Mouse (Mus musculus): ENCODE measurements around the gene Ttll1. TPM values are rescaled to one million over a fixed set of nuclear protein-coding genes. Genes with fewer than 3 reads are reported as not detected.

The Ttll1 gene
- total and polyA plus RNA-seq, 3 experiments, result 2.3 to 12.3 (median 6.5) TPM

GRCm38 (mm10) chr15:83473251-83473650 lies 37.4 kb downstream of the Ttll1 start:
- Histone ChIP-seq H3K9me3 (replicated peaks) (no peaks in the 10 kb centered on the region), H3K36me3 (replicated peaks) (no peaks in the 10 kb centered on the region), H3K4me3 (ENCODE audit: low read depth, low read length) (no peak overlapping the region), H3K27me3 (ENCODE audit: insufficient read depth, low read length) (peaks cover 35% of the 10 kb centered on the region), H3K4me1 (ENCODE audit: insufficient read depth, low read depth, low read length) (peaks cover 37% of the 10 kb centered on the region)
- DNase-seq (ENCODE audit: low spot score) (no peak), ATAC-seq (ENCODE audit: extremely low read depth, insufficient number of reproducible peaks, low FRiP score, poor library complexity, severe bottlenecking) (no peak)
- TF ChIP-seq POLR2AphosphoS5 (IDR thresholded peaks at IDR 0.05; ENCODE audit: insufficient replicate concordance, low read depth, low read length) (no peak), CTCF (IDR thresholded peaks at IDR 0.05; ENCODE audit: low read depth, low read length) (no peak), TAL1 (conservative IDR thresholded peaks at IDR 0.05; ENCODE audit: low read depth, low read length) (no peak), GATA2 (IDR thresholded peaks at IDR 0.05; ENCODE audit: borderline replicate concordance, low read depth, low read length) (no peak), GATA1 (IDR thresholded peaks at IDR 0.05; ENCODE audit: borderline replicate concordance, low read length) (no peak)

GRCm38 (mm10) chr15:83471476-83471875 lies 39.2 kb downstream of the Ttll1 start:
- TF ChIP-seq GATA1 (IDR thresholded peaks at IDR 0.05; ENCODE audit: borderline replicate concordance, low read length) (no peak), GATA2 (IDR thresholded peaks at IDR 0.05; ENCODE audit: borderline replicate concordance, low read depth, low read length) (no peak), CTCF (IDR thresholded peaks at IDR 0.05; ENCODE audit: low read depth, low read length) (no peak), POLR2AphosphoS5 (IDR thresholded peaks at IDR 0.05; ENCODE audit: insufficient replicate concordance, low read depth, low read length) (no peak), TAL1 (conservative IDR thresholded peaks at IDR 0.05; ENCODE audit: low read depth, low read length) (no peak)
- H3K27me3 ChIP-seq (ENCODE audit: insufficient read depth, low read length), result peaks cover 23% of the 10 kb centered on the region
- ATAC-seq (ENCODE audit: extremely low read depth, insufficient number of reproducible peaks, low FRiP score, poor library complexity, severe bottlenecking) (no peak), DNase-seq (ENCODE audit: low spot score) (no peak)
- H3K9me3 ChIP-seq (replicated peaks), result no peaks in the 10 kb centered on the region
- H3K4me1 ChIP-seq (ENCODE audit: insufficient read depth, low read depth, low read length), result peaks cover 37% of the 10 kb centered on the region
- H3K36me3 ChIP-seq (replicated peaks), result no peaks in the 10 kb centered on the region
- H3K4me3 ChIP-seq (ENCODE audit: low read depth, low read length), result no peak overlapping the region

- H3K9me3 ChIP-seq (replicated peaks), result no peaks in the 10 kb centered on the region
- H3K36me3 ChIP-seq (replicated peaks), result no peaks in the 10 kb centered on the region
- peaks cover 22% of the 10 kb centered on the region for H3K27me3 ChIP-seq (ENCODE audit: insufficient read depth, low read length)
- no peak overlapping the region for H3K4me3 ChIP-seq (ENCODE audit: low read depth, low read length)
- ATAC-seq (ENCODE audit: extremely low read depth, insufficient number of reproducible peaks, low FRiP score, poor library complexity, severe bottlenecking) (no peak), DNase-seq (ENCODE audit: low spot score) (no peak)
- H3K4me1 ChIP-seq (ENCODE audit: insufficient read depth, low read depth, low read length), result peaks cover 44% of the 10 kb centered on the region
- TF ChIP-seq TAL1 (conservative IDR thresholded peaks at IDR 0.05; ENCODE audit: low read depth, low read length) (no peak), GATA1 (IDR thresholded peaks at IDR 0.05; ENCODE audit: borderline replicate concordance, low read length) (no peak), POLR2AphosphoS5 (IDR thresholded peaks at IDR 0.05; ENCODE audit: insufficient replicate concordance, low read depth, low read length) (no peak), GATA2 (IDR thresholded peaks at IDR 0.05; ENCODE audit: borderline replicate concordance, low read depth, low read length) (no peak), CTCF (IDR thresholded peaks at IDR 0.05; ENCODE audit: low read depth, low read length) (no peak)
Measured at GRCm38 (mm10) chr15:83470443-83470842, 40.2 kb downstream of the Ttll1 start.

- Histone ChIP-seq H3K4me1 (ENCODE audit: insufficient read depth, low read depth, low read length) (peaks cover 45% of the 10 kb centered on the region), H3K27me3 (ENCODE audit: insufficient read depth, low read length) (peaks cover 22% of the 10 kb centered on the region), H3K4me3 (ENCODE audit: low read depth, low read length) (no peak overlapping the region; the same call in 1 of the 2 replicates), H3K36me3 (replicated peaks) (no peaks in the 10 kb centered on the region), H3K9me3 (replicated peaks) (no peaks in the 10 kb centered on the region)
- ATAC-seq (ENCODE audit: extremely low read depth, insufficient number of reproducible peaks, low FRiP score, poor library complexity, severe bottlenecking) (no peak), DNase-seq (ENCODE audit: low spot score) (no peak)
- TF ChIP-seq POLR2AphosphoS5 (IDR thresholded peaks at IDR 0.05; ENCODE audit: insufficient replicate concordance, low read depth, low read length), result no peak
- no peak for TF ChIP-seq TAL1 (conservative IDR thresholded peaks at IDR 0.05; ENCODE audit: low read depth, low read length)
- no peak for TF ChIP-seq GATA1 (IDR thresholded peaks at IDR 0.05; ENCODE audit: borderline replicate concordance, low read length)
- no peak for TF ChIP-seq CTCF (IDR thresholded peaks at IDR 0.05; ENCODE audit: low read depth, low read length)
Measured at GRCm38 (mm10) chr15:83469279-83469821, 41.3 kb downstream of the Ttll1 start.

- no peak for DNase-seq (ENCODE audit: low spot score)
- TF ChIP-seq CTCF (IDR thresholded peaks at IDR 0.05; ENCODE audit: low read depth, low read length) (no peak), GATA1 (IDR thresholded peaks at IDR 0.05; ENCODE audit: borderline replicate concordance, low read length) (no peak), POLR2AphosphoS5 (IDR thresholded peaks at IDR 0.05; ENCODE audit: insufficient replicate concordance, low read depth, low read length) (no peak), TAL1 (conservative IDR thresholded peaks at IDR 0.05; ENCODE audit: low read depth, low read length) (no peak), GATA2 (IDR thresholded peaks at IDR 0.05; ENCODE audit: borderline replicate concordance, low read depth, low read length) (no peak)
- H3K36me3 ChIP-seq (replicated peaks), result peaks cover 5% of the 10 kb centered on the region
- H3K9me3 ChIP-seq (replicated peaks), result no peaks in the 10 kb centered on the region
- ATAC-seq (ENCODE audit: extremely low read depth, insufficient number of reproducible peaks, low FRiP score, poor library complexity, severe bottlenecking), result no peak
- H3K4me3 ChIP-seq (ENCODE audit: low read depth, low read length), result no peak overlapping the region
- H3K4me1 ChIP-seq (ENCODE audit: insufficient read depth, low read depth, low read length), result peaks cover 49% of the 10 kb centered on the region
- peaks cover 22% of the 10 kb centered on the region for H3K27me3 ChIP-seq (ENCODE audit: insufficient read depth, low read length)
Measured at GRCm38 (mm10) chr15:83467232-83467966, 43.3 kb downstream of the Ttll1 start.

GRCm38 (mm10) chr15:83466331-83466730 lies 44.4 kb downstream of the Ttll1 start:
- peaks cover 10% of the 10 kb centered on the region for H3K36me3 ChIP-seq (replicated peaks)
- peaks cover 18% of the 10 kb centered on the region for H3K27me3 ChIP-seq (ENCODE audit: insufficient read depth, low read length)
- H3K9me3 ChIP-seq (replicated peaks), result no peaks in the 10 kb centered on the region
- H3K4me1 ChIP-seq (ENCODE audit: insufficient read depth, low read depth, low read length), result peaks cover 49% of the 10 kb centered on the region
- TF ChIP-seq POLR2AphosphoS5 (IDR thresholded peaks at IDR 0.05; ENCODE audit: insufficient replicate concordance, low read depth, low read length) (no peak), CTCF (IDR thresholded peaks at IDR 0.05; ENCODE audit: low read depth, low read length) (no peak), TAL1 (conservative IDR thresholded peaks at IDR 0.05; ENCODE audit: low read depth, low read length) (no peak), GATA1 (IDR thresholded peaks at IDR 0.05; ENCODE audit: borderline replicate concordance, low read length) (no peak), GATA2 (IDR thresholded peaks at IDR 0.05; ENCODE audit: borderline replicate concordance, low read depth, low read length) (no peak)
- H3K4me3 ChIP-seq (ENCODE audit: low read depth, low read length), result no peak overlapping the region
- ATAC-seq (ENCODE audit: extremely low read depth, insufficient number of reproducible peaks, low FRiP score, poor library complexity, severe bottlenecking) (no peak), DNase-seq (ENCODE audit: low spot score) (no peak)
